Mouse (Mus musculus): Measurements from ENCODE around the gene Adamts9.

Gene Adamts9

DNA sequence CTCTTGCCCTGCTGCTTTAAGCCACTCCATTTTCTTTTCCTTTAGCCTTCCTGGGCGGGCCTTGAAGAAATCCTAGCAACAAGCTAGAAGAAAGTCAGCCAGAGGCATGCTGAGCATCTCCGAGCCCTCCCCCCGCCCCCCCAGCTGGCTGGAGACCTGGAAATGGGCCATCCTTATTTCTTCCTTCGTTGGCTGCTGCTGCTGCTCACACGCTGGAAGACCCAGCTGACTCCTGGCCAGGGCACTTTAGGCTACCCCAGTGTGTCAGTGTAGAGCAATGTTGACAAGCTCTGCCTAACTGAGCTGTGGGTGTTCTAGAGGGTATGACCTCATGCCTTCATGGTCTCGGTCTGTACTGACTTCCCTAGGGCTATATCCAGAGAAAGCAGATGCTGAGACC, 140.1 kb downstream of the Adamts9 start:
- no peak for DNase-seq

DNA sequence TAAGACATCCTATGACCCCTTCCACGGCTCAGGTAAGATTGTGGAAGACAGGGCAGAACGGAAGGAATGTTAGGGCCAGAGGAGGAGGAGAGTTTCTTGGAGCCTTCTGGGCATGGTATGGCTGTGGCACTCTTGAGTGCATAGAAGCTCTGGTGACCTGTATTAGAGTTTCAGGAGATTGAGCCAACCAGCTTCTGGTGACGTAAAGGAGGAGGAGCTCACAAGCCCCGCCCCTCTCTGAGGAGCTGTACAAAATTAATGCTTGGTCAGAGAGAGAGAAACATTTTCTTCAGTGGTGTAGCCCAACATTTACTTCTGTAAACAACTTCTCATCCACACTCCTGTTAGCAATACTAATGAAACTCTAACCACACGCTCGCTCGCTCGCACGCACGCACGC, 140.9 kb downstream of the Adamts9 start:
- no peak for DNase-seq

DNA sequence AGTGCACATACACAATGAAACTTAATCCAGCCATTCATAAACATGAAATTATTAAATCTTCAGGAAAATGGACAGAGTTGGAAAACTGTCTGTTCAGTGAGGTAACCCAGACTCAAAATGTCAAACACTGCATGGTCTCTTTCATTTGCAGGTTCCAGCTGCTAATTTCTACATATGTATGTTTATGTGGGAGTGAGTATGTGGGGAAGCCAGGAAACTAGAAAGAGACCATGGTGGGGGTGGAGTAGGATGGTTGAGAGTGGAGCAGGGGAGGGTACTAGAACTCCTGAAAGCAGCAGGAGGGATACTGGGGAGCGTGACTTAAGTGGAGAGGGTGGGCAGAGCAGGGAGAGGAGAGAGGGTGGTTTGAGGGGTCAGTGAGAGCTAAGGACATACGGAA, 141.8 kb downstream of the Adamts9 start:
- DNase-seq: no peak

DNA sequence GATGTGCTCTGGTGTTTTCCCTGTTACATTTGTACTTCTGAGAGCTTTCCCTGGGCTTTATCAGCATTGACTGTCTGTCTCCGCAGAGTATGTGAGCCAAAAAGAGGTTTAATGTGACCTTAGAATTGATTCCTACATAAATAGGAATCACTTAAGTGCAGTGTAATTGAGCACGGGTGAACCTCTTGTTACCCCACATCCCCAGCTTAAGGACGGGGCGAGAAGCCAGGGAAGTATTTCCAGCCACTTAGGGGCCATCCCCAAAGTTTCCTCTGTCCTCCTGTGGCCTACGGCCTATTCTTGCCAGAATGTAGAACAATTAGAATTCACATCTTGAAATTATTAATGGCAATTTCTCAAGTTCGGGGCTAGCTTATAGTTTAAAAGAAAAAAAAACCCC, 149.5 kb downstream of the Adamts9 start:
- no peak for DNase-seq

DNA sequence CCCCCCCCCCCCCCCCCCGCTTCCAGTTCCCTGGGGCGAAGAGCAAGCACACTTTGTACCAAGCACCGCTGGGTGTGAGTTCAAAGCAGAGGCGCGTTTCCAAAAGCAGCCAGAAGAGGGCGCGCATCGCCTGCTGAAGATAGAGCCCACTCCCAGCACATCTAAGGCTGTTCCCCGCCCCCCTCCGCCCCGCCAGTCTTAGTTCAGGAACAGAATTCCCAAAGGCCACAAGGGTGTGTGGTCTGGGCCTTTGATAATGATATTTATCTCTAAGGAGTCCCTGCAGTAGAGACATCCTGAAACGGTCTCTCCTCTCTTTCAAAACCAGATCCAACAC, 155.9 kb downstream of the Adamts9 start:
- peak; percentile 42 for DNase-seq

DNA sequence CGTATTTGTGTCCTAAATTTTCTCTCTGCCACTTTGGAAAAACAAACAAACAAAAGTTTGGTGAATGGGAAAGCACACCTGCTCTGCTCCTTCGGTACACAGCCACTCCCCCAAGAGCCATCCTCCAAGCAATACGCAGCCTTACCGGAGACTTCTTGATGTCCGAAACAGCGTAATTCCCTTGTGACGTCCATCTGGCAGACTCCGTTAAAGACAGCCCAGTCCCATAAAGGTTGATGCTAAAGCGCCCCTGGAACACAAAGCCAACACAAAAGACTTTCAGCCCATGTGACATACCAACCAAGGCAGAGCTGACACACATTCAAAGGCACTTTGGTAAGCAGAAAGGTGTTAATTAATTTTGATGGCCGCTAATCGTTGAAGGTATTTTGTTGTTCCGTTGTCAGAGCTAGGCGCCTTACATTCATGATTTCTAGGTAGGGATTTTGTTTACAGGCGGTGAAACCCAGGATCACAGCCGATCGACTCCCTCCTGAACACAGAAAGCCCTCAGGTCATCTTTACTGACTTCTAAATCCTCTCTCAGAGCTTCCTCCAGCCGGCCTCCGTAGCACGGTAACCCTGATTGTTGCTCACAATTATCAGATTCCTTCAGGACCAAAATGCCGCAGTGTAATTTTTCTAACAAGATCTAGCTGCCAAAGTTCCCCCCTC, 156.5 kb downstream of the Adamts9 start:
- no peak for DNase-seq

DNA sequence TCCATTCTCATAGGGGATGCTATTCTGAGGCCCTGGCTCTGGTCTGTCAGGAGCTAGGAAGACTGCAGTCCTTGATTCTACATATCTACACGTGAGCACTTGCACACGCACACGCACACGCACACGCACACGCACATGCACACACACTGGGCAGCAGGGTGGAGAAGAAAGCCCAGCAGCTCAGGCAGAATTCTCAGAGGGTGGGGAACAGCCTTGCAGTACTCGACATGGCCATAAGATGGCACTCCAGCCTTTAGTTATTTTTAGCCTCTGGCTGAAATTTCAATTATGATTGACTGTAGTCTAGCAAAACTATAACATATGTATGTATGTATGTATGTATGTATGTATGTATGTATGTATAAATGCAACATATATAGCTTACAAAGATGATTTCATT, 158.5 kb downstream of the Adamts9 start:
- peak; percentile 22 for DNase-seq

DNA sequence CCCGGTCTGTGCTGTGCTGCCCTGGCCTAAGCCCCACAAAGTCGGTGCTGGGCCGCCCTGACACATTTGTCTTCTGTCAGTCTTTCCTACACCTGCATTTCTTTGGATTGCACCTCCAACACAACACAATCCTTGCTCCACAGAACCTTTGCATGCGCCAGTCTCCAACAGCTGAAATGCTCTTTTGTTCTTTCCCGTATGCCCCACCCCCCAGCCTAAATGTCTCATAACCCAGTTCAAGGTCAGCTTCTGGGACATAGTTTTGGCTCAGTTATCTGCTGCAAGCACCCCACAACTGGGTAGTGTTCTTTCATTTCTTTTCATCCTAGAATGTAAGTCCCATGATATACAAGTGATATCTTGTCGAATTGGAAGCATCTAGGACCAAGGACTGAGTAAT, 161.8 kb downstream of the Adamts9 start:
- DNase-seq: no peak

DNA sequence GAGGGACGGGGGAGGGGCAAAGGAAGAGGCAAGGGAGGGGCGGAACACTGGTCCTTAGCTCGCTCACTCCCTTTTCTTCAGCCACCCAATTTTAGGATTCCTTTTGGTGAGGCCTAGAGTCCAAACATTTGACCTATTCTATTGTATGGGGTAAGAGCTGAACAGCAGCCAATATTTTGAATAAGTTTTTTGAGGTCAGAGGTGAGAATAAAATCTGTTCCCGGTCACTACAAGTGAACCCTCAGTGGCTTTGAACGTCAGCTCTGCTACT, 163.4 kb downstream of the Adamts9 start:
- DNase-seq: no peak

DNA sequence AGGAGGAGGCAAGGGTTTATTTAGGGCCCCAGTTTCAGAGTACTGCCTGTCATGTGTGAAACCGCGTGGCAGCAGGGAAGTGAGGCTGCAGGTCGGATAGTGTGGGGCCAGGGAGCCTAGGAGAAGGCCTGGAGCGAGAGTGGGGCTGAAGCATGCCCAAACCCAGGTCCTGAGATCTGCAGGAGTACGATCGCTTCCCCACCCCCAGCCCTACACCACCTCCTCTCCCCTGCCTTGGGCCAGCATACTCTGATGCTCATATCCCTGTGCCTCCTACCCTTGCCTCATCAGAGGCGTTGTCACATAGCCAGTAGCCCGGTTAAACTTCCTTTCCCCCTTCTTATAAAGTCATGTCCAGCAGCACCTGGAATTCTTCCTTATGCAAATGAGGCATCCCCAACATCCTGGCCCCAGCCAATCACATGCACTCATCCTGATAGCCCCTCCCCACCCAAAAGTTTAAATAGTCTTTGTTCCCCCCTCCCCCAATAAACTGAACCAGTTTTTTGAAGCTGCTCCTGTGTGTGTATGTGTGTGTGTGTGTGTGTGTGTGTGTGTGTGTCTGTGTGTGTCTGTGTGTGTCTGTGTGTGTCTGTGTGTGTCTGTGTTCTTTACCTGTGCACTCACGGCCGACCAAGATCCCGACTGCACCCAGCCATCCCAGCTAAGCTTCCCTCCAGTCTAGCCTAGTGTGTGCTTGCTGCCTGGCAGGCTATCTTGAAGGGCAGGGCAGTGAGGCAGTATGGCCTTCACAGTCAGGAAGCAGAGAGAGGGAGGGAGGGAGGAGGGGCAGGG, 164.0 kb downstream of the Adamts9 start:
- no peak for DNase-seq

DNA sequence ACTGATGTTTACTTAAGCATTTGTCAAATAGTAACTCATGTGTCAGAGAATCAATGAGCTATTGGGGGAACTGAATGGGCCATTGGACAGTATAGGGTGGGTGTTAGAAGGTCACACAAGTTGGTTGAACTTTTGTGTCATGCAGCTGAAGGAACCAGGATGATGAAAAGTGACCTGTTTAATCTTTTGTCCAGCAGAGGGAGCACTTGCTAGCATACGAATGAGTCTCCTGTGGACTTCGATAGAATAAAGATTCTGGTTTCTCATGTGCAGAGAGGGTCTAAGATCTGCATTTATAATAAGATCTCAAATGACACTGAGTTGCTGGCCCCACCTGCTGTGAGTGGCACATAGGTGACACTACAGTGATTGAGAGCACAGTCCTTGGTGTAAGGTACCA, 166.9 kb downstream of the Adamts9 start:
- DNase-seq: no peak

DNA sequence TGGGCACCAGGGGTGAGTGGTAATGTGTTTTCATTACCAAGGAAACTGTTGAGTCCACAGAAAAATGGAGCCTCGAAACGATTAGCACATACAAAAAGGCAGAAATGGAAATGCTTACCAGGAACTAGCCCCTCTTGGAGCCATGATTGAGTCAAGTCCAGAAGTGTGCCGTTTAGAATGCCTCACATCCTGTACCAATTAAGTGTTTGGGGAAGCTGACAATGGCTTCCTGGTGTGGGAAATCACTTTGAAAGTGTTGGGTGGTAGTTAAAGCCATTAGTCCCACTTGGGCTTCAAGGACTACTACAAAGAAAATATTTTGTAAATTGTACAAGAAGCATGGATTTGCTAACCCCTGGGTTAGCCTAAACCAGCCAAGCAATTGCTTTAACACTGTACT, 180.9 kb downstream of the Adamts9 start:
- no peak for DNase-seq

DNA sequence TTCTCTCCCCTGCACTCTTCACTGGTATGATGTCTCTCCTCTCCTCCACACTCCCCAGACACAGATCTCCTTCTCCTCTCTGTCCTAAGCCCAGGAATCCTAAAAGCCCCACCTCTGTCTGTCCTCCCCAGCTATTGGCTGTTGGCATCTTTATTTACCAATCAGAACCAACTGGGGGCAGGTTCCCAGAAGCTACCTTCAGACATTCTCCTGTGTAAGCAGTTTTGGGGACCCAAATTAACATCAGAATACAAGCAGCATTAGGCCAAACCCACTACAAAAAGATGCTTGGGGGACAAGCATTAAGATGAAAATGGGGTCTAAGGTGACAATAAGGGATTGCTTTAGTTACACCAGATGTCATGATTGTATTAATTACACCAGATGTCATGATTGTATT, 183.7 kb downstream of the Adamts9 start:
- no peak for DNase-seq

DNA sequence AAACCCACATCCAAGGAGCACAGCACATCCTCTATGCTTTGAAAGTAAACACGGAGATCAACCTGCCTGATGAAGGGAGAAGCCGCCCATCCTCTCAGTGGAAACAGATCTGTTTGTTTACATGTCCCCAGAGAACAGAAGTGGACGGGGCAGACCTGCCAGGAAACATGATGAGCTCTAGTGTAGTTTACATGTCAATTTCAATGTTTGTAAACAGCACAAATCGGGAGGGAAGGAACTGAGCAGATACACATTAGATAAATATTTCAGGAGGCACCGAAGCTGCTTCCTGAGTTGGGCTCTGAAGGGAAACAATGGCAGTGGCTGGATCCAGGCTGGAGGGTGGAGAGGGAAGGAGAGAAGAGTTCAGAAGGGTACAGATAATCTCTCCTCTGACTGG, 187.5 kb downstream of the Adamts9 start:
- no peak for DNase-seq

DNA sequence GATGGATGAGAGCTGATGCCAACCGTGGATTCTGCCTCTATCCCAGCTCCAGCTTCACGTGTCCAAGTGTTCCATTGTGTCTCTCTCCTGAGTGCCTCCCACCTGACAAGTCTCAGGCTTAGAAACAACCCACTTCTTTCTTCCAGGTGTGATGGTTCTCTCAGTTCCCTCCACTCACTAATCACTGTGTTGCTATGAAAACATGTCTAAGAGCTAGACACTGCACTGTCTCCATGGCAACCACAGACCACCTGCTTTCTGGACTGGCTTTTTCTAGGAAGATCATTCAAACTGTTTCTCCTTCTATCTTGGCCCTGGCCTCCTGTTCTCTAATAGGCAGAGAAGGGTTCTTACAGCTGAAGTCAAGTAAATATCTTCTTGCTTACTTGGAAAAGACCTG, 190.6 kb downstream of the Adamts9 start:
- no peak for DNase-seq

DNA sequence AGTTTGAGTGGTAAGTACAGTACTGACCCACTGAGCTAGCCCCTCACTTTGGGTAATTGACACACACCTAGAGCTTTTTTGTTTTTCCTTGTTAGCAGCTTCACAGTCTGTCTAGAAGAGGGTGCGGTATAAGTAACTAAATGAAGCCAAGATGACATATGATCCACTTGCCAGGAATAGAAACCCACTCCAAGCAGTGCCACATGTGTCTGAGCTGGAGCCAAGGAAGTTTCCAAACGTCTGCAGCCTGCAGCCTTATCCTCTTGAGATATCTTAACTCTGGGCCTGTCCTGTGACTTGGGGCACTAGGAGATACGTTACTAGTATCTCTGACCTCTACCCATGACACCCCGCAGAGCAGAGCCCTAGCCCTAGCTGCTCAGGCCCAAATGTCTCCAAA, 193.9 kb downstream of the Adamts9 start:
- DNase-seq: no peak

DNA sequence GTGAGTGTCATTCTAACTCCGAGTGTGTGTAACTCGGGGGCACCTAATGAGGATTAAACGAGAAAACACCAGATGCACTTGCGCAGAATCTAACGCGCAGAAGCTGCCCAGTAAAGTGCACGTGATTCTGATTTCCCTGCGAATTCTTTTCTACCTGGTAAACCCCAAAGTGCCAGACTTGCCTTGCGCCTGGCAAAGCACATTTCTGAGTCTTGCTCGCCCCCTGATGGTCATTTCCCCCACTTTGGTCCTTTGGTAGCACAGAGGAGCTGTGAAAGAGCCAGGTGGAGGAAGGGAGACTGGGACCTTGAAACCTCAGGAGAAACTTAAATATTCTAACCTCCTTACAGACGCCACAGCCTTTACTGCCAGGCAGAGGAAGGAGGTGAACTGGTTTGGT, 199.7 kb downstream of the Adamts9 start:
- DNase-seq: peak; percentile 19

DNA sequence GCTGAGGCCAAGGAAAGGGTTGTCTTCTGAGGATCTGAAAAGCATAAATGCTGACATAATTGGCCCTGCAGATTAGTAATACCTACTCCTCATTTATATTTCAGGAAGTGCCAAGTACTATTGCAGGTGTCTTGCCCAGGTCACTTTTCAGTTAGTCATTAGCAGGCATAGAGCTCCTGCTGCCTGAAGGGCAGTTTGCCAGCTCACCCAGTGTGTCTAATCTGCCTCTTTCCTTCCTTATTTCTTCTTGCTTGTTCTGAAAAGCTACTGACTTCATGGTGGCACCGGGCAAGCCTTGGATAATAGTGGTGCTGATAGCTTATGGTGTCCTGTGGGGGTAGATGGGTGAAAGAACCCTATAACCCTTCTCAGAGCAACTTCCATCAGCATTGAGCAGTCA, 206.2 kb downstream of the Adamts9 start:
- DNase-seq: no peak

DNA sequence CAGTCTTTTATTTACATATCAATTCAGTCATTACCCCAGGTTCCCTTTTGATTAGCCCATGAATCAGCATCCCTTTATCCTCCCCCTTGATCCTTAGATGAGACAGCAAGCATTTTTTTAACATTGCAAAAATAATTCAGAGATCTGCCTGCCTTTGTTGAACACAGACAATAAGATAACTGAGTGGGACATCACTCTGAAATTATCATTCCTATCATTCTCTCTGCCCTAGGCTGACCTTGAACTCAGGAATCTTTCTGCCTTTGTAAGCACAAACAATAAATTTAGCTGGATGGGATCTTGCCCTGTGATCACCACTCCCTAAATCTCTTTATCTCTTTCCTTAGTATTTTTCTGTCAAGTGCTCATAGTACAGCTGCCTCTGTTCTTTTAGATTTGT, 209.6 kb downstream of the Adamts9 start:
- DNase-seq: no peak

DNA sequence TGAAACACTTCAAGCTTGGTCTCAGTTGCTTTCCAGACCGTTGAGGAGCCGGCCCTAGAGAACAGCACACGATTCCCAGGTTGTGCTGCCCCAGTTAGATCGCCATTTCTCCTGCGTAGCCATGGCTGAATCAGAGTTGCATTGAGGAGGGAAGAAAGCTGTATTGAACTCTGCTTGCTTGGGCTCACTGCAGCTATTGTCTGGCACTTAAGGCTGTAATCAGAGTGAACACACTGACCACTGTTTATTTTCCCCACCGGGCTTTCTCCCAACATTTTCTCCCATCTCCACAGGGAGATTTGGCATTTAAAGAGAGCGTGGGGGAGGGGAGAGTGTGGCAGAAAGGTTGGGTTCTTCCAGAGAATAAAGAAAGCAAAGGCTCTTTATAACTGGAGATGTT, 214.8 kb downstream of the Adamts9 start:
- no peak for DNase-seq

DNA sequence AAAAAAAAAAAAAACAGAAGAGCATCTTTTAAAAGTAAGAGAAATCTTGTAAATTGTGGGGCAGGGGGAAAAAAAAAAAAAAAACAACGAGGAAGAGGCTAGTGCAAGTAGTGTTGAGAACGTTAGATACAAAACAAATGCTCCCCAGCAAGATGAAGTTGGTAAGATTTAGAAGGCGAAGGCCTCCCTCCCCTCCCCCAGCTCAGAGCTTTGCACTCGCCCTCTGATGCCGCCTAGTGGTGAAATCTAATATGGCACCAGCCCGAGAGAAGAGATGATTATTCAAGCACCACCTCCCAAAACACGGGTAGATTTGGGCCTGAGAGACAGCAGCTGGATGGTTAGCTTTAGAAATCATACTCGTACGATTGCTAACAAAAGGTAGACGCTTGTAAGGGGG, 215.2 kb downstream of the Adamts9 start:
- DNase-seq: peak; percentile 38

DNA sequence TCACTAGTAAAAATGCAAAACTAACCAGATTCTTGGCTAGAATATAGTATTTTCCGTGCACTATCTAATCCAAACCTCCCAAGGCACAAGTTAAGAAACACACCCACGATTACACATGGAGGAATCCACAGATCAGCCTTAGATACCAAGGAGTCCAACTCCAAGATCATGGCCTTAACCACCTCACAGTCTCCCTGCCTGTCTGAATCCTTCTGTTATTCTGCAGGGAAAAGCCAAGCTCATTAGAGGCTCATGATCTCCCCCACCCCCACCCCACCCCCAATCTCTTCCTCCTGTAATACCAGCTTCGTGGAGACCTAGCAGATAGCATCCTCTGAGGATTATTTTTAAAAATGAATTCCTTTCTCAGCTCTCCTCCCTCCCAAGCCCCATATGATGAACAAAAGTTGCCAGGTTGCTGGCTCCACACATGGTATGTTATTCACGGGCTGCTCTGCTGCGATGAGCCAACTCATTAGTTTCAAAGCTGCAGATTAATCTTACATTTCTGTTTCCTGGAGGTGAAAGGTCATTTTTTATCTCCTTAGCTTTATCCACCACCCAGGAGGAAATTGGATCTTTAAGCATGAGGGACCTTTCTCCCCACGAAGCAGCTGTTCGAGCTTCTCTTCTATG, 215.8 kb downstream of the Adamts9 start:
- DNase-seq: no peak

DNA sequence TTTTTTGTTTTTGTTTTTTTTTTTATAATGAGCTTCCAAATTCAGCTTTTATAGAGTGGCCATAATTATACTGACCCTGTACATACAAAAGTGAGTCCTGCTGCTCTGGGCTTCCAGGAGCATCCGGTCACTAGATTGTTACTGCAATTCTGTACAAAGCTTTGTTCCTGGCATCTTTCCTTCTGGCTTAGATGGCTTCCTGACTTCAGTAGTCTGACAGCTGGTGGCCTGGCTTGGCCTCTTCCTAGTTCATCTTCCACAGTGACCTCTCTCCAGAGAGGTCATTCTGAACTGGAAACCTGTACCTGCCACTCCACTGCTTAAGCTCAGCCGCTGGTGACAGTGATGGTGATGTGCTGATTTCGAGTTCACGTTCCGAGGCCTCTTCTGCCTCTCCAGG, 217.2 kb downstream of the Adamts9 start:
- no peak for DNase-seq

DNA sequence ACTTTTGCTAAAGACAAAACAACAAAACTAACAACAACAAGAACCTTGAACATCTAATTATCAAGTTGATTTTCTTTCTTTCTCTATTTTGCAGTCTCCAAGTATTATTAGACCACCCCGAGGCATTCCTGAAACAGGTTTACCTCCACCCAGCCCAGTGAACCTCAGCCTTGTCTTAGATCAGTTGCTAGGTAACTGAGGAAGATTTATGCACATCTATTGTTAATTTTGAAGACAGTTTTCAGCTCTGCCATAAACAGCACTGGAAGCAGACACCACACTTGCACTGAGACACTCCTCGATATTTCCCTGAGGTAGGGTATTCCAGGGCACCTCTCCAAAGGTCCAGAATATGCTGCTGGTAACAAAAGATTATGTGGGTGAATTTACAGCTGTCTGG, 218.9 kb downstream of the Adamts9 start:
- DNase-seq: no peak
